Mouse (Mus musculus) heart, embryonic 11.5 days (tissue): ENCODE measurements around the gene Tgif1. TPM values are rescaled to one million over a fixed set of nuclear protein-coding genes. Genes with fewer than 3 reads are reported as not detected.
"Not testable (repeated sequence)": the region's sequence is repeated elsewhere in the genome, so short reads cannot be mapped to it uniquely, and the experiment has no call there.

Experiments used
- ATAC-seq: fragments of 200-750 bp; cut with Nextera tagmentation; replicated peaks from 2 replicates; pipeline ENCODE4 v1.8.0; 2017; ENCODE audit warnings: moderate library complexity; ENCODE audit not compliant: insufficient number of reproducible peaks, low FRiP score, low TSS enrichment
- H3K27ac ChIP-seq: fragments of 300-500 bp; sonication (generic); 2 replicates; pipeline ENCODE4 v1.5.1; 2014; ENCODE audit warnings: mild to moderate bottlenecking, low read depth, low read length
- H3K27me3 ChIP-seq: fragments of 300-500 bp; sonication (generic); 2 replicates; pipeline ENCODE4 v1.6.1; 2014; ENCODE audit warnings: mild to moderate bottlenecking, low read length, mixed read lengths; ENCODE audit not compliant: control insufficient read depth, insufficient read depth
- H3K36me3 ChIP-seq: fragments of 300-500 bp; sonication (generic); 2 replicates; pipeline ENCODE4 v1.6.1; 2014; ENCODE audit warnings: mild to moderate bottlenecking, low read length, moderate library complexity, mixed read lengths; ENCODE audit not compliant: control insufficient read depth, insufficient read depth
- H3K4me1 ChIP-seq: fragments of 300-500 bp; sonication (generic); 2 replicates; pipeline ENCODE4 v1.6.1; 2014; ENCODE audit warnings: low read length; ENCODE audit not compliant: control insufficient read depth, insufficient read depth
- H3K4me2 ChIP-seq: fragments of 300-500 bp; sonication (generic); 2 replicates; pipeline ENCODE4 v1.6.1; 2014; ENCODE audit warnings: mild to moderate bottlenecking, moderate library complexity
- H3K4me3 ChIP-seq: fragments of 300-500 bp; sonication (generic); 2 replicates; pipeline ENCODE4 v1.5.1; 2014; ENCODE audit warnings: low read depth, low read length
- H3K9ac ChIP-seq: fragments of 300-500 bp; sonication (generic); 2 replicates; pipeline ENCODE4 v1.6.1; 2014; ENCODE audit warnings: mild to moderate bottlenecking, low read depth, low read length, moderate library complexity
- H3K9me3 ChIP-seq: fragments of 300-500 bp; sonication (generic); replicated peaks from 2 replicates; pipeline ENCODE4 v1.6.1; 2016; ENCODE audit warnings: low read length; ENCODE audit not compliant: control insufficient read depth
- WGBS: fragments of 180-500 bp; shearing (Covaris S2); extraction: QIAGEN DNeasy Blood & Tissue Kit; methylation state at CpG from one replicate; pipeline ENCODE4 v1.1.7; 2014; ENCODE audit not compliant: insufficient replicate concordance; 5-methylcytosine and 5-hydroxymethylcytosine counted together
- polyA plus RNA-seq: library from polyadenylated mRNA; unstranded; fragments of >200 nt; fragmentation: Nextera tagmentation; extraction: Ambion mirVana; gene quantifications from 2 replicates; pipeline ENCODE4 v1.2.1, GENCODE M21; 2014

Gene Tgif1
- polyA plus RNA-seq, 1 experiment from 2014 or later = 31.5 TPM

DNA sequence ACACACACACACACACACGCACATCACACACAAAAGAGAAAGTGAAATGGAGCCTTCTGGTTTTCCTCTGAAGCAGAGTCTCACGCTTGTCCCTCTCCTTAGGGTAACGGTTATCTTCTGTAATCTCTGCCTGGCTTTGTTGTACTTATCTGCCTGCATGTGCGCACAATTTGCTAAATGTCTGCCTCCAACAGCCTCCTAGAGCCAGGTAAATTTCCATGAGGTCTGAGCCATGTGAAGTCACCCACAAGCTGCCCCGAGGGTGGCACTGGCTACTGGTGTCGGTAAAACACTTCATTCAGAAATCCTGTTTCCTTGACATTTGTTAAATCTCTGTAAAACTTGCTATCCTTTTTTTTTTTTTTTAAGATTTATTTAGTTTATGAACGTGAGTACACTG lies 15.3 kb downstream of the Tgif1 start:
- 75% methylated on average over 7 of the region's 7 CpGs for WGBS
- no peak overlapping the region for H3K27ac ChIP-seq
- no peaks in the 10 kb centered on the region for H3K27me3 ChIP-seq
- H3K4me1 ChIP-seq = no peaks in the 10 kb centered on the region
- H3K36me3 ChIP-seq = peaks cover 8% of the 10 kb centered on the region; the same call in 1 of the 2 replicates
- no peak overlapping the region for H3K4me3 ChIP-seq
- H3K9ac ChIP-seq = no peak overlapping the region
- no peak for ATAC-seq
- no peak overlapping the region for H3K4me2 ChIP-seq
- H3K9me3 ChIP-seq = no peaks in the 10 kb centered on the region

DNA sequence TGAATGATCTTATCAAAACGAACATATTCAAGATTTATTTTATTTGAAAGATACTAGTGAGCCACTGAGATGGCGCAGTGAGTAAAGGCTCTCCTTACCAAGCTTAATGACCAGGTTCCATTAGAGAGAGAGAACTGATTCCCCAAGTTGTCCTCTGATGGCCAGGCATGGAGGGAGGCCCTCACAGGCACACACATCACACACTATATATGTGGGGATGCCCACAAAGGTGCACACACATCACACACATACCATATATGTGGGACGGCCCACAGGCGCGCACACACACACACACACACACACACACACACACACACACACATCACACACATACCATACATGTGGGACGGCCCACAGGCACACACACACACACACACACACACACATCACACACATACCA lies 15.9 kb downstream of the Tgif1 start:
- not testable (repeated sequence) for H3K4me1 ChIP-seq, H3K36me3 ChIP-seq, ATAC-seq, H3K9ac ChIP-seq, H3K4me3 ChIP-seq, H3K9me3 ChIP-seq, H3K27me3 ChIP-seq, H3K27ac ChIP-seq, H3K4me2 ChIP-seq
- WGBS = 94% methylated on average over 5 of the region's 6 CpGs

- H3K27ac ChIP-seq = no peak overlapping the region
- H3K4me2 ChIP-seq = no peak overlapping the region
- no peaks in the 10 kb centered on the region for H3K27me3 ChIP-seq
- no peaks in the 10 kb centered on the region for H3K9me3 ChIP-seq
- H3K36me3 ChIP-seq = peaks cover 5% of the 10 kb centered on the region; the same call in 1 of the 2 replicates
- no peaks in the 10 kb centered on the region for H3K4me1 ChIP-seq
- no peak for ATAC-seq
- WGBS = 60% methylated on average over 7 of the region's 7 CpGs
- no peak overlapping the region for H3K4me3 ChIP-seq
- no peak overlapping the region for H3K9ac ChIP-seq
These were observed 16.5 kb downstream of the Tgif1 start for GRCm38 (mm10) chr17:70836820-70837219.

DNA sequence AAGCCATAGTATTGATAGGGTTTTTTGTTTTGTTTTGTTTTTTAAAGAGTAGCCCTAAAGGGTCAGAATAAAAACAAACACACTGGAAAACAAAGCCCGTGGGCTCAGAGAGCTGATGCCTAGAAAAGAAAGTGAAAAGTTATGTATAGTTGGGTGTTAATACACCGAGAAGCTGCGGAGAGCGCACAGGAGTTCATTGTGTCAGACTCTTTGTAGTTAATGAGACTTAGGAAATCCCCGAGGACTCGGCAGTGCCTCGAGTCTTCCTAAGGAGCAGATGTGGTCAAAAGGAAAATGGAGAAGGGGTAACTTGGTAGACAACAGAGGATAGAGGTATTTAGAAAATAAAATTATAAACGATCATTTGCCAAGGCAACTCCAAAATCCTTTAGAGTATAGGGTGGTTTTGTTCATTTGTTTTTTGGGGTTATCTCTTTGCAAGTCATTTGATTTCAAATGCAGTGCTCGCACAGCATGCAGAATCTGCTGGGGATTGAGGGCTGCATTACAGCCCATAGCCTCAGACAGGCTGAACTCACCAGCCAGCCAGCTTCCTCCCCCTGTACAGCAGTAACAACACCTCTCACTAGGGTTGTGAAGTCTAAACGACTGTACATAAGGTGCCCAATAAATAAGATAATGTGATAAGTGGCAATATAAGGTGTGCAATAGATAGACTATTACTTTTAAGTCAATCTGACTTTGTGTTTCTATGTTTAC lies 18.1 kb downstream of the Tgif1 start:
- ATAC-seq = no peak
- H3K27me3 ChIP-seq = no peaks in the 10 kb centered on the region
- H3K9ac ChIP-seq = no peak overlapping the region
- no peak overlapping the region for H3K27ac ChIP-seq
- H3K4me3 ChIP-seq = peak overlapping the region; percentile 52
- H3K4me1 ChIP-seq = no peaks in the 10 kb centered on the region
- no peaks in the 10 kb centered on the region for H3K9me3 ChIP-seq
- H3K4me2 ChIP-seq = peak overlapping the region; percentile 94
- 0 out of 2 replicates have a peak, but pooled peaks cover 2% of the 10 kb centered on the region for H3K36me3 ChIP-seq
- WGBS = 5% methylated on average over 10 of the region's 10 CpGs

- Histone ChIP-seq H3K27me3 (no peaks in the 10 kb centered on the region), H3K4me1 (no peaks in the 10 kb centered on the region), H3K4me2 (peak overlapping the region; percentile 94), H3K4me3 (peak overlapping the region; percentile 52), H3K9ac (peak overlapping the region; percentile 67), H3K9me3 (no peaks in the 10 kb centered on the region), H3K27ac (no peak overlapping the region), H3K36me3 (0 out of 2 replicates have a peak, but pooled peaks cover 2% of the 10 kb centered on the region)
- WGBS = under 1% methylated on average over 29 of the region's 29 CpGs
- no peak for ATAC-seq
These were observed 18.8 kb downstream of the Tgif1 start for GRCm38 (mm10) chr17:70834430-70834965.

GRCm38 (mm10) chr17:70832544-70832943 lies 20.8 kb downstream of the Tgif1 start:
- no peaks in the 10 kb centered on the region for H3K27me3 ChIP-seq
- H3K9ac ChIP-seq = no peak overlapping the region
- no peaks in the 10 kb centered on the region for H3K36me3 ChIP-seq
- ATAC-seq = no peak
- H3K4me1 ChIP-seq = no peaks in the 10 kb centered on the region
- 71% methylated on average over 9 of the region's 9 CpGs for WGBS
- H3K4me3 ChIP-seq = no peak overlapping the region
- no peak overlapping the region for H3K27ac ChIP-seq
- no peak overlapping the region for H3K4me2 ChIP-seq
- no peaks in the 10 kb centered on the region for H3K9me3 ChIP-seq

- Histone ChIP-seq H3K4me1 (no peaks in the 10 kb centered on the region), H3K27ac (no peak overlapping the region), H3K36me3 (no peaks in the 10 kb centered on the region), H3K27me3 (no peaks in the 10 kb centered on the region), H3K9ac (no peak overlapping the region), H3K4me3 (no peak overlapping the region), H3K9me3 (no peaks in the 10 kb centered on the region), H3K4me2 (no peak overlapping the region)
- 69% methylated on average over 4 of the region's 4 CpGs for WGBS
- ATAC-seq = no peak
These were observed 21.8 kb downstream of the Tgif1 start for GRCm38 (mm10) chr17:70831591-70831990.

- Histone ChIP-seq H3K4me3 (no peak overlapping the region), H3K9me3 (no peaks in the 10 kb centered on the region), H3K4me1 (no peaks in the 10 kb centered on the region), H3K27me3 (no peaks in the 10 kb centered on the region), H3K9ac (no peak overlapping the region), H3K4me2 (no peak overlapping the region), H3K36me3 (no peaks in the 10 kb centered on the region), H3K27ac (no peak overlapping the region)
- 79% methylated on average over 23 of the region's 23 CpGs for WGBS
- no peak for ATAC-seq
These were observed 23.2 kb downstream of the Tgif1 start for GRCm38 (mm10) chr17:70829943-70830715.
